Mouse (Mus musculus) ES-Bruce4 (cell line): ENCODE data around the gene Dok5.

Experiments used
- CTCF ChIP-seq: IDR thresholded peaks from one replicate; pipeline ENCODE4 v1.8.1; 2011; ENCODE audit warnings: low read depth, low read length
- POLR2A ChIP-seq: IDR thresholded peaks from one replicate; pipeline ENCODE4 v1.8.1; 2011; ENCODE audit warnings: low read length; ENCODE audit not compliant: insufficient read depth

GRCm38 (mm10) chr2:170771555-170771954 is 39.9 kb downstream of the Dok5 start:
- TF ChIP-seq CTCF (no peak), POLR2A (no peak)
